Mouse (Mus musculus) MEL (cell line): Measurements from ENCODE around the gene Kcnj9. TPM values are rescaled to one million over a fixed set of nuclear protein-coding genes. Genes with fewer than 3 reads are reported as not detected.

Experiments used
- DNase-seq: peaks from one replicate; pipeline ENCODE4 v3.0.0; 2011; ENCODE audit warnings: low read depth, low spot score
- H3K27ac ChIP-seq: 2 replicates; pipeline ENCODE4 v1.5.1; 2012; ENCODE audit warnings: low read depth, mild to moderate bottlenecking, control low read depth, low read length, moderate library complexity; ENCODE audit not compliant: control insufficient read depth
- H3K27me3 ChIP-seq, 2 experiments: fragments of 150-350 bp in 1 of 2; sonication (generic) in 1 of 2; 2 replicates each; pipeline ENCODE4 v1.6.1; 2012; ENCODE audit warnings: low read length in 2 of 2, mild to moderate bottlenecking in 2 of 2, improper control_type of control experiment in 1 of 2, moderate library complexity in 1 of 2; ENCODE audit not compliant: insufficient read depth in 2 of 2, control insufficient read depth in 1 of 2
- H3K36me3 ChIP-seq, 2 experiments: 2 replicates each; pipeline ENCODE4 v1.6.1; 2012 to 2014; ENCODE audit warnings: low read length in 2 of 2, improper control_type of control experiment in 1 of 2, inconsistent platforms in 1 of 2, mild to moderate bottlenecking in 1 of 2; ENCODE audit not compliant: insufficient read depth in 2 of 2, control insufficient read depth in 1 of 2
- H3K4me1 ChIP-seq, 2 experiments: fragments of 150-350 bp in 1 of 2; sonication (generic) in 1 of 2; 2 replicates each; pipeline ENCODE4 v1.6.1; 2012; ENCODE audit warnings: low read length in 2 of 2, improper control_type of control experiment in 1 of 2, mild to moderate bottlenecking in 1 of 2; ENCODE audit not compliant: insufficient read depth in 2 of 2, control insufficient read depth in 1 of 2
- H3K4me3 ChIP-seq, 2 experiments: fragments of 150-350 bp in 1 of 2; sonication (generic) in 1 of 2; 2 replicates each; pipeline ENCODE4 v1.5.1; 2012; ENCODE audit warnings: low read depth in 2 of 2, low read length in 2 of 2, mild to moderate bottlenecking in 2 of 2, moderate library complexity in 2 of 2, control low read depth in 1 of 2, improper control_type of control experiment in 1 of 2; ENCODE audit not compliant: control insufficient read depth in 1 of 2, insufficient read depth in 1 of 2
- H3K79me2 ChIP-seq: 2 replicates; pipeline ENCODE4 v1.6.1; 2012; ENCODE audit warnings: mild to moderate bottlenecking, low read length, moderate library complexity; ENCODE audit not compliant: control insufficient read depth, poor library complexity, insufficient read depth
- H3K9ac ChIP-seq: 2 replicates; pipeline ENCODE4 v1.6.1; 2012; ENCODE audit warnings: low read depth, mild to moderate bottlenecking, control low read depth, low read length, moderate library complexity; ENCODE audit not compliant: control insufficient read depth, poor library complexity, severe bottlenecking
- H3K9me3 ChIP-seq: fragments of 150-350 bp; sonication (generic); replicated peaks from 2 replicates; pipeline ENCODE4 v1.6.1; 2012; ENCODE audit warnings: mild to moderate bottlenecking, low read length, improper control_type of control experiment, moderate library complexity; ENCODE audit not compliant: insufficient read depth
- BHLHE40 ChIP-seq: IDR thresholded peaks from 2 replicates; pipeline ENCODE4 v1.6.1; 2012; ENCODE audit warnings: low read depth, mild to moderate bottlenecking, inconsistent platforms, low read length, improper control_type of control experiment, borderline replicate concordance
- CHD2 ChIP-seq: IDR thresholded peaks from 2 replicates; pipeline ENCODE4 v1.6.1; 2011; ENCODE audit warnings: low read length, improper control_type of control experiment
- CTCF ChIP-seq, 3 experiments: IDR thresholded peaks in 2 of 3; conservative IDR thresholded peaks in 1 of 3; 2 replicates each; pipeline ENCODE4 v1.5.1; 2011 to 2012; ENCODE audit warnings: low read length in 3 of 3, low read depth in 2 of 3, mild to moderate bottlenecking in 2 of 3, improper control_type of control experiment in 1 of 3, inconsistent platforms in 1 of 3, mixed read lengths in 1 of 3, moderate library complexity in 1 of 3; ENCODE audit not compliant: control insufficient read depth in 1 of 3, insufficient read depth in 1 of 3, poor library complexity in 1 of 3, severe bottlenecking in 1 of 3
- ETS1 ChIP-seq: IDR thresholded peaks from 2 replicates; pipeline ENCODE4 v1.6.1; 2012; ENCODE audit warnings: low read depth, mild to moderate bottlenecking, inconsistent platforms, low read length, improper control_type of control experiment, moderate library complexity
- HCFC1 ChIP-seq: IDR thresholded peaks from 2 replicates; pipeline ENCODE4 v1.6.1; 2012; ENCODE audit warnings: low read depth, mild to moderate bottlenecking, inconsistent platforms, low read length, improper control_type of control experiment, moderate library complexity
- KAT2A ChIP-seq: conservative IDR thresholded peaks from 2 replicates; pipeline ENCODE4 v1.6.1; 2012; ENCODE audit warnings: low read depth, low read length, improper control_type of control experiment, inconsistent platforms
- MAZ ChIP-seq: IDR thresholded peaks from 2 replicates; pipeline ENCODE4 v1.6.1; 2012; ENCODE audit warnings: low read depth, mild to moderate bottlenecking, inconsistent platforms, low read length, improper control_type of control experiment
- MEF2A ChIP-seq: IDR thresholded peaks from 2 replicates; pipeline ENCODE4 v1.6.1; 2014; ENCODE audit warnings: low read depth, mild to moderate bottlenecking, inconsistent platforms, low read length, improper control_type of control experiment; ENCODE audit not compliant: poor library complexity, insufficient replicate concordance, severe bottlenecking; ENCODE audit errors: extremely low read depth
- MYB ChIP-seq: IDR thresholded peaks from 2 replicates; pipeline ENCODE4 v1.6.1; 2011; ENCODE audit warnings: mild to moderate bottlenecking, low read depth, low read length, improper control_type of control experiment
- MYC ChIP-seq: IDR thresholded peaks from 2 replicates; pipeline ENCODE4 v1.6.1; 2011; ENCODE audit warnings: low read depth, mild to moderate bottlenecking, low read length, improper control_type of control experiment, moderate library complexity
- POLR2A ChIP-seq, 2 experiments: IDR thresholded peaks; 2 replicates each; pipeline ENCODE4 v1.6.1; 2011 to 2012; ENCODE audit warnings: low read length in 2 of 2, mild to moderate bottlenecking in 2 of 2, control low read depth in 1 of 2, improper control_type of control experiment in 1 of 2, low read depth in 1 of 2, moderate library complexity in 1 of 2; ENCODE audit not compliant: control insufficient read depth in 1 of 2, insufficient read depth in 1 of 2, poor library complexity in 1 of 2
- POLR2AphosphoS2 ChIP-seq: IDR thresholded peaks from 2 replicates; pipeline ENCODE4 v1.6.1; 2011; ENCODE audit warnings: low read length, improper control_type of control experiment
- RAD21 ChIP-seq: IDR thresholded peaks from 2 replicates; pipeline ENCODE4 v1.6.1; 2011; ENCODE audit warnings: mild to moderate bottlenecking, low read depth, low read length, improper control_type of control experiment
- SMC3 ChIP-seq: IDR thresholded peaks from 2 replicates; pipeline ENCODE4 v1.6.1; 2011; ENCODE audit warnings: low read depth, low read length, improper control_type of control experiment
- TBP ChIP-seq: IDR thresholded peaks from 2 replicates; pipeline ENCODE4 v1.8.0; 2011; ENCODE audit warnings: low read depth, low read length, improper control_type of control experiment
- USF1 ChIP-seq: IDR thresholded peaks from 2 replicates; pipeline ENCODE4 v1.6.1; 2014; ENCODE audit warnings: low read depth, mild to moderate bottlenecking, inconsistent platforms, low read length, improper control_type of control experiment, moderate library complexity
- ZKSCAN1 ChIP-seq: IDR thresholded peaks from 2 replicates; pipeline ENCODE4 v1.6.1; 2012; ENCODE audit warnings: low read depth, mild to moderate bottlenecking, inconsistent platforms, low read length, improper control_type of control experiment, moderate library complexity
- ZNF384 ChIP-seq: IDR thresholded peaks from 2 replicates; pipeline ENCODE4 v1.6.1; 2012; ENCODE audit warnings: low read depth, mild to moderate bottlenecking, inconsistent platforms, low read length, improper control_type of control experiment
- polyA plus RNA-seq, 2 experiments: library from polyadenylated mRNA; stranded (reverse) in 1 of 2; unstranded in 1 of 2; fragments of >175 nt in 1 of 2; fragments of >200 nt in 1 of 2; gene quantifications; 2 replicates each; pipeline versions ENCODE4 v1.2.1 to v1.2.4; 2012; ENCODE audit warnings: low replicate concordance in 2 of 2, low read depth in 1 of 2; ENCODE audit not compliant: insufficient read length in 2 of 2, insufficient read depth in 1 of 2, missing spikeins in 1 of 2
- total RNA-seq: library from RNA; depleted of rRNA; stranded (reverse); fragments of 300-350 nt; gene quantifications from 2 replicates; pipeline ENCODE4 v1.2.3, GENCODE M21; 2012

Kcnj9 gene
- total and polyA plus RNA-seq, 3 experiments: 0.08 TPM; not detected in 2

GRCm38 (mm10) chr1:172318424-172319035 is 10.6 kb downstream of the Kcnj9 start:
- no peak for TF ChIP-seq POLR2AphosphoS2
- TF ChIP-seq CTCF (IDR thresholded peaks at IDR 0.05 in 2 of 3, conservative IDR thresholded peaks at IDR 0.05 in 1 of 3; ENCODE audit: control insufficient read depth in 1 of 3, insufficient read depth in 1 of 3, low read depth in 2 of 3, low read length in 3 of 3, poor library complexity in 1 of 3, severe bottlenecking in 1 of 3): no peak
- no peak for TF ChIP-seq MYB
- H3K9me3 ChIP-seq: no peaks in the 10 kb centered on the region
- H3K4me3 ChIP-seq: no peak overlapping the region
- no peak for DNase-seq
- peaks cover 7% of the 10 kb centered on the region for H3K79me2 ChIP-seq
- no peaks in the 10 kb centered on the region for H3K27me3 ChIP-seq
- H3K27ac ChIP-seq: no peak overlapping the region
- H3K36me3 ChIP-seq: no peaks in the 10 kb centered on the region; a peak in 1 of 4 replicates
- H3K9ac ChIP-seq: no peak overlapping the region
- H3K4me1 ChIP-seq: peaks cover 0 to 6% of the 10 kb centered on the region in 2 experiments; a peak in 1 of 4 replicates

DNA sequence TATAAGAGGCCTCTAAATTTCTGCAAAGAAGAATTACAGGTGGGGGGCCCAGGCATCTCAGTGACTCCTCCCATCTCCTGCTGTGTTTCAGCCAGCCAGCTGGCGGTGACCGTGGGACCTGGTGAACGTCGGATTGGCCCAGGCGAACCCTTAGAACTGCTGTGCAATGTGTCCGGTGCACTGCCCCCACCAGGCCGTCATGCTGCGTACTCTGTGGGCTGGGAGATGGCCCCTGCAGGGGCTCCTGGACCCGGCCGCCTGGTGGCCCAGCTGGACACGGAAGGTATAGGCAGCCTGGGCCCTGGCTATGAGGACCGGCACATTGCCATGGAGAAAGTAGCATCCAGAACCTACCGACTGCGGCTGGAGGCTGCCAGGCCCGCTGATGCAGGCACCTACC is 11.2 kb downstream of the Kcnj9 start:
- no peak for DNase-seq
- no peak for TF ChIP-seq ETS1
- TF ChIP-seq MAZ: no peak
- TF ChIP-seq ZKSCAN1: no peak
- TF ChIP-seq, all 39 proteins: peak for 0
- peaks cover 12% of the 10 kb centered on the region for H3K79me2 ChIP-seq
- H3K27me3 ChIP-seq: no peaks in the 10 kb centered on the region
- no peaks in the 10 kb centered on the region for H3K9me3 ChIP-seq
- no peak overlapping the region for H3K9ac ChIP-seq
- H3K4me3 ChIP-seq: no peak overlapping the region
- H3K36me3 ChIP-seq: no peaks in the 10 kb centered on the region; a peak in 1 of 4 replicates
- peaks cover 0 to 6% of the 10 kb centered on the region in 2 experiments; a peak in 1 of 4 replicates for H3K4me1 ChIP-seq
- no peak overlapping the region for H3K27ac ChIP-seq

GRCm38 (mm10) chr1:172317431-172317830 is 11.7 kb downstream of the Kcnj9 start:
- Histone ChIP-seq H3K9me3 (no peaks in the 10 kb centered on the region), H3K36me3 (no peaks in the 10 kb centered on the region; a peak in 1 of 4 replicates), H3K27ac (no peak overlapping the region), H3K4me1 (peaks cover 0 to 6% of the 10 kb centered on the region in 2 experiments; a peak in 1 of 4 replicates), H3K79me2 (peaks cover 18% of the 10 kb centered on the region), H3K9ac (no peak overlapping the region), H3K4me3 (no peak overlapping the region), H3K27me3 (no peaks in the 10 kb centered on the region)
- no peak for TF ChIP-seq POLR2A (IDR thresholded peaks at IDR 0.05; ENCODE audit: control insufficient read depth in 1 of 2, insufficient read depth in 1 of 2, low read depth in 1 of 2, low read length in 2 of 2, poor library complexity in 1 of 2)
- TF ChIP-seq TBP: no peak
- no peak for TF ChIP-seq MEF2A
- no peak for TF ChIP-seq KAT2A
- TF ChIP-seq SMC3: no peak
- no peak for TF ChIP-seq USF1
- TF ChIP-seq CHD2: no peak
- TF ChIP-seq ZNF384: no peak
- no peak for TF ChIP-seq MYC
- no peak for TF ChIP-seq HCFC1
- no peak for TF ChIP-seq BHLHE40
- TF ChIP-seq RAD21: no peak
- DNase-seq: no peak
